Mouse (Mus musculus) intestine, embryonic 15.5 days (tissue): ENCODE measurements at regions not wholly inside any gene's neighbourhood (a gene's known extent, or its start where the extent isn't known, plus 50 kb on each side); places are given as distances from the start of the nearest gene placed in this dataset.

Experiments used
- ATAC-seq: fragments of 200-750 bp; cut with Nextera tagmentation; 2 replicates; pipeline ENCODE4 v1.8.0; 2017; ENCODE audit warnings: moderate TSS enrichment, moderate library complexity
- H3K27ac ChIP-seq: fragments of 300-500 bp; sonication (generic); 2 replicates; pipeline ENCODE4 v1.5.1; 2015; ENCODE audit warnings: mild to moderate bottlenecking, inconsistent platforms
- H3K27me3 ChIP-seq: fragments of 300-500 bp; sonication (generic); replicated peaks from 2 replicates; pipeline ENCODE4 v1.6.1; 2015; ENCODE audit warnings: inconsistent platforms
- H3K36me3 ChIP-seq: fragments of 300-500 bp; sonication (generic); 2 replicates; pipeline ENCODE4 v1.6.1; 2015; ENCODE audit warnings: inconsistent platforms
- H3K4me1 ChIP-seq: fragments of 300-500 bp; sonication (generic); replicated peaks from 2 replicates; pipeline ENCODE4 v1.6.1; 2015; ENCODE audit warnings: inconsistent platforms
- H3K4me2 ChIP-seq: fragments of 300-500 bp; sonication (generic); replicated peaks from 2 replicates; pipeline ENCODE4 v1.6.1; 2015; ENCODE audit warnings: mild to moderate bottlenecking, inconsistent platforms
- H3K4me3 ChIP-seq: fragments of 300-500 bp; sonication (generic); replicated peaks from 2 replicates; pipeline ENCODE4 v1.5.1; 2015; ENCODE audit warnings: inconsistent platforms
- H3K9ac ChIP-seq: fragments of 300-500 bp; sonication (generic); 2 replicates; pipeline ENCODE4 v1.6.1; 2015; ENCODE audit warnings: inconsistent platforms
- H3K9me3 ChIP-seq: fragments of 300-500 bp; sonication (generic); 2 replicates; pipeline ENCODE4 v1.6.1; 2016; ENCODE audit warnings: inconsistent platforms
- WGBS: fragments of 180-500 bp; shearing (Covaris S2); methylation state at CpG from one replicate; pipeline ENCODE4 v1.1.7; 2015; 5-methylcytosine and 5-hydroxymethylcytosine counted together

GRCm38 (mm10) chr2:128436378-128436777, 154.6 kb upstream of the Spdye4c start:
- Histone ChIP-seq H3K4me3 (no peak overlapping the region), H3K27me3 (no peaks in the 10 kb centered on the region), H3K4me2 (no peak overlapping the region), H3K27ac (no peak overlapping the region), H3K36me3 (no peaks in the 10 kb centered on the region), H3K9ac (no peak overlapping the region), H3K4me1 (peaks cover 3% of the 10 kb centered on the region; the same call in 1 of the 2 replicates), H3K9me3 (no peaks in the 10 kb centered on the region)
- 99% methylated on average over 3 of the region's 3 CpGs for WGBS
- ATAC-seq = no peak

DNA sequence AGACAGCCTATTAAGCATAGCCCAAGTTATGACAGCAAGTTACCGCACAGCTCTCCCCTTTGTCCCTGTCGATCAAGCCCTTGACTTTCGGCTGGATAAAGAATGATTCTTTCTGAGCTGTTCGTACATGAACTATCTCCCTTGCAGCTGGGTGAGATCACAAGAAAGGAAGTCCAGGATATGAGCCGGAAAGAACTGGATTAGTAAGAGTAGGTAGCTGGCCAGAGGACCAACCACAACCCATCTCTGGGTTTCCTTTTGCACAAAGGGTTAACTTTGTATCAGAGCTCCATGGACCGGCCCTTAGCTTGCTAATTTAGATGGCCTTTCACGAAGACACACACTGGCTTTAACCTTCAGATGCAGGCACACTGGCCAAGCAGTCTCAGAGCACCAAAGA, 153.3 kb upstream of the Spdye4c start:
- ATAC-seq = no peak

GRCm38 (mm10) chr2:128438161-128438822, 152.7 kb upstream of the Spdye4c start:
- Histone ChIP-seq H3K27ac (no peak overlapping the region), H3K4me2 (no peak overlapping the region), H3K4me1 (no peaks in the 10 kb centered on the region), H3K9ac (no peak overlapping the region), H3K36me3 (no peaks in the 10 kb centered on the region), H3K4me3 (no peak overlapping the region), H3K9me3 (no peaks in the 10 kb centered on the region), H3K27me3 (no peaks in the 10 kb centered on the region)
- 46% methylated on average over 12 of the region's 12 CpGs for WGBS
- ATAC-seq = no peak

More for the DNA sequence above, 153.3 kb upstream of the Spdye4c start:
- Histone ChIP-seq H3K4me2 (no peak overlapping the region), H3K27ac (no peak overlapping the region), H3K4me3 (no peak overlapping the region), H3K9me3 (no peaks in the 10 kb centered on the region), H3K36me3 (no peaks in the 10 kb centered on the region), H3K9ac (no peak overlapping the region), H3K4me1 (no peaks in the 10 kb centered on the region), H3K27me3 (no peaks in the 10 kb centered on the region)
- WGBS = 50% methylated on average over 7 of the region's 7 CpGs

DNA sequence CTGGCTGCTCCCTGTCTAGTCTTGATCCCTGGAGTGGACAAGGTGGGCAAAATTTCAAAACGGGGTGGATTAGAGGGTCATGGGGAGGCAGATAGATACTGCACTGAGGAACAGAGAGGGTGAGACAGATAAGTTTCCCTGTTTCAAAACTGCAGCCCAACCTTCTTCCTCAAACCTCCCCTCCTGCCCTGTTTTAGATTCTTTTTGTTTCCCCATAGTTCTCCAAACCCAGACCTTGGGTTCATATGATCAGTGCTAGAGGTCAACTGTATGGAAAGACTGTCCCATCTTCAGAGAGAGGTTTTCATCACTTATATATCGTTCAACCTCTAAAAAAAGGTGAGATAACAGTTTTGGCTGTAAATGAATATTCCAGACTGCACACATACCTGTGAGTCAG, 152.1 kb upstream of the Spdye4c start:
- no peaks in the 10 kb centered on the region for H3K27me3 ChIP-seq
- 71% methylated on average over 2 of the region's 2 CpGs for WGBS
- no peak overlapping the region for H3K4me3 ChIP-seq

DNA sequence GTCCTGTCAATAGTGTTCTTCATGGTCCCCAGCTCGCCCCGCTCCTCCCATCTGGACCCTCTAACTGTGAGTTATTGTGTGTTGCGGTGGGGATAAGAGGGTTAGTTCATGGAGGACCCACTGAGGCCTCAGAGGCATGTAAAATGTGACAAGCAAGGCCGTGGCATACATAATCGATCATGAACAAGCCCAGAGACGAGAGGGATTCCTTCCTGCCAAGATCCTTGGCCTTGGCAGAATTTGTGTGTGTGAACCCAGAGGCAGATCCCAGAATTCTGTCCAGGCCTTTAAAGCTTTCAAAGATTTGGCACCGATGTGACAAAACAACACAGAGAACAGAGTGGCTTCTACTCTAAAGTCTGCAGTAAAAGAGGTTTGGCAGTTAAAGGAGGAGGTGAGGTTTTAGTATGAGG, 146.4 kb upstream of the Spdye4c start:
- no peak for ATAC-seq
- WGBS = 78% methylated on average over 7 of the region's 7 CpGs
- Histone ChIP-seq H3K4me3 (no peak overlapping the region), H3K36me3 (no peaks in the 10 kb centered on the region), H3K9ac (no peak overlapping the region), H3K4me1 (no peaks in the 10 kb centered on the region), H3K27me3 (no peaks in the 10 kb centered on the region), H3K27ac (no peak overlapping the region), H3K9me3 (no peaks in the 10 kb centered on the region), H3K4me2 (no peak overlapping the region)

More for the DNA sequence above, 152.1 kb upstream of the Spdye4c start:
- Histone ChIP-seq H3K27ac (no peak overlapping the region), H3K9me3 (no peaks in the 10 kb centered on the region), H3K4me2 (no peak overlapping the region), H3K4me1 (no peaks in the 10 kb centered on the region), H3K9ac (no peak overlapping the region), H3K36me3 (no peaks in the 10 kb centered on the region)
- no peak for ATAC-seq

- Histone ChIP-seq H3K4me1 (no peaks in the 10 kb centered on the region), H3K27ac (no peak overlapping the region), H3K4me2 (no peak overlapping the region), H3K9me3 (no peaks in the 10 kb centered on the region), H3K27me3 (no peaks in the 10 kb centered on the region), H3K4me3 (no peak overlapping the region), H3K36me3 (no peaks in the 10 kb centered on the region), H3K9ac (no peak overlapping the region)
- WGBS = 94% methylated on average over 5 of the region's 5 CpGs
- ATAC-seq = no peak
Measured at GRCm38 (mm10) chr2:128445443-128445842, 145.6 kb upstream of the Spdye4c start.

- Histone ChIP-seq H3K4me3 (no peak overlapping the region), H3K27ac (no peak overlapping the region), H3K9ac (no peak overlapping the region), H3K27me3 (no peaks in the 10 kb centered on the region), H3K9me3 (no peaks in the 10 kb centered on the region), H3K4me2 (no peak overlapping the region), H3K4me1 (no peaks in the 10 kb centered on the region), H3K36me3 (no peaks in the 10 kb centered on the region)
- WGBS = 81% methylated on average over 3 of the region's 3 CpGs
- ATAC-seq = no peak
Measured at GRCm38 (mm10) chr2:128449294-128449693, 141.7 kb upstream of the Spdye4c start.

DNA sequence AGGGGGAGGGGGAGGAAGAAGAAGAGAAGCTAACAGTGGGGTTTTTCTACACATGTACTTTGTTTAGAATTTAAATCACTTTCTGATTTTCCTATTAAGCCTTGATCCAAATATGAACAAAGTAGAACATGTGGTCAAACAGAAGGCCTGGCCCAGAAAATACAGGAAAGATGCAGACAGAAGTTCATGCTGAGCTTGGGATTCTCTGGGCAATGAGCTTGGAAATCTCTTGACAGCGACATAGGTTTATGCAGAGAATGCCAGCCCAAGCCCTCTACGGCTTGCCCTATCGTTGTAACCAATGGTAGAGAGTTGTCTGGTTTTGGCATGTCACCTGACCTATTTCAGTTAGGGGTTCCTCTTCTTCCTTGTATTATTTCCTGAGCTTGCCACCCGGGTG, 141.0 kb upstream of the Spdye4c start:
- Histone ChIP-seq H3K4me3 (no peak overlapping the region), H3K4me2 (no peak overlapping the region), H3K9ac (no peak overlapping the region), H3K4me1 (no peaks in the 10 kb centered on the region), H3K36me3 (no peaks in the 10 kb centered on the region), H3K27ac (no peak overlapping the region), H3K27me3 (no peaks in the 10 kb centered on the region), H3K9me3 (no peaks in the 10 kb centered on the region)
- WGBS = 94% methylated on average over 4 of the region's 4 CpGs
- no peak for ATAC-seq

DNA sequence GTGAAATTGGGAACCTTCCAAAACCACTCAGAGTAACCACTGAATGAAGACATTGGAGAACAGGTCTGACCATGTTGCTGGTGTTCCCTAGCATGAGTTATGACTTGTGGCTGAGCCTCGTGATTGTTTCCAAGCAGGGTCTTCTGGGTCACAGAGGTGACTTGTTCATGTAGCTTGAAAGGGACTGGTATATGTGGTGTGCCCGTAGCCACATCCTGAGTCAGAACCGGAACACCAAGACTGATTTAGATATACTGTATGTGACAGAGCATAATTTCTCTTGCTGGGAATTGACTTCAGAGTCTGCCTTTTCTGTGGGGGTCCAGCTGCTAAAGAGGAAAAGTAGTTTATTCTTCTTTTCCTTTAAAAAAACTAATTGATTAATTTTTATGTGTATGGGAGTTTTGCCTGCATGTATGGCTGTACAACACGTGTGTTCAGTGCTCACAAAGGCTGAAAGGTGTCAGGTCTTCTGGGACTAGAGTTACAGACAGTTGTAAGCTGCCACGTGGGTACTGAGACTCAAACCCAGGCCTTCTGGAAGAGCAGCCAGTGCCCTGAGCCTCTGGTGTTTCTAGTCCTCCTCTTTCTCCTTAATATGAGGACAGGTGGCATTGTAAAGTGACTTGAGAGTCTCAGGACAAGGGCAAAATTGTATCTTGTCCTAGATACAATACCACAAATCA, 139.3 kb upstream of the Spdye4c start:
- WGBS = 67% methylated on average over 5 of the region's 5 CpGs
- H3K4me3 ChIP-seq = no peak overlapping the region
- H3K9me3 ChIP-seq = no peaks in the 10 kb centered on the region
- H3K4me1 ChIP-seq = no peaks in the 10 kb centered on the region
- H3K27me3 ChIP-seq = no peaks in the 10 kb centered on the region
- no peaks in the 10 kb centered on the region for H3K36me3 ChIP-seq
- ATAC-seq = no peak
- H3K4me2 ChIP-seq = no peak overlapping the region
- no peak overlapping the region for H3K27ac ChIP-seq
- H3K9ac ChIP-seq = no peak overlapping the region

DNA sequence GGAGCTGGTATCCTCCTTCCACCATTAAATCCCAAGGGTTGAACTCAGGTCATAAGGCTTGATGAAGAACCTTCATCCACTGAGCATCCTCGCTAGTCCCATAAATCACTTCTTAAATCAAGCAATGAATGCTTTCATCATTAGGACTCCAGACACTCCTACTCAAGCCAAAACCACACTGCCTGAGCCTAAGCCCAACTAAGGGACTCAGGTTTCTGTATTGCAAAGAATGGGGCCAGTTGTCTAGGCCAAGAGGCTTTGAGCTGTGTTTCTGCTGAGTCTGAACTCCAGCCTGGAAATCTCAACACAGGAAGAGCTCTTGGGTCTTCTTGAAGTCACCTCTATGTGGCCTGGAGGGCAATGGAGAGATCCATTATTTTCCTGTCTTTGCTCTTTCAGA, 138.4 kb upstream of the Spdye4c start:
- Histone ChIP-seq H3K4me1 (no peaks in the 10 kb centered on the region), H3K4me2 (no peak overlapping the region), H3K9ac (no peak overlapping the region), H3K27me3 (no peaks in the 10 kb centered on the region), H3K9me3 (no peaks in the 10 kb centered on the region), H3K36me3 (no peaks in the 10 kb centered on the region), H3K4me3 (no peak overlapping the region), H3K27ac (no peak overlapping the region)
- WGBS = 83% methylated on average over 1 of the region's 1 CpGs
- ATAC-seq = no peak

DNA sequence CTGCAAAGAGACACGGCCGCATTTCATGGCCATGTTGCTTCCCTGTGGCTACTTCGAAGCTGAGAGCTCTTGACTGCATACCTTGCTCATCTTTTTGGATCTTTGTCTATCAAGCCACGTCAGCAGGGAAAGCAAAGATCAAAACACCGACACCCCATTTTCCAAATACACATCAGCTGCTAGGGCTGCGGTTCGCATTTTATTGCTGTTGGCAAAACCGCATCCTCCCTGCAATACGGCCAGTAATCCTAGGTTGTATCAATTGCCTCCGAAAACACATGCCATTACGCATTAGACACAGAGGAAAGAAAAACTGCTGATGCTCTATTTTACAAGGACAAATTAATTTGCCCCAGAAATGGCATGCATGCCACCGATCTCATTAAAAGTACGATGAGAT, 136.5 kb upstream of the Spdye4c start:
- WGBS = 85% methylated on average over 13 of the region's 13 CpGs
- no peak overlapping the region for H3K27ac ChIP-seq
- no peak overlapping the region for H3K4me2 ChIP-seq
- H3K4me1 ChIP-seq = no peaks in the 10 kb centered on the region
- no peaks in the 10 kb centered on the region for H3K27me3 ChIP-seq
- H3K9ac ChIP-seq = no peak overlapping the region
- H3K4me3 ChIP-seq = no peak overlapping the region
- no peak for ATAC-seq
- H3K36me3 ChIP-seq = no peaks in the 10 kb centered on the region
- no peaks in the 10 kb centered on the region for H3K9me3 ChIP-seq

GRCm38 (mm10) chr2:128457591-128458209, 133.3 kb upstream of the Spdye4c start:
- no peak for ATAC-seq
- no peak overlapping the region for H3K4me3 ChIP-seq
- H3K36me3 ChIP-seq = no peaks in the 10 kb centered on the region
- no peaks in the 10 kb centered on the region for H3K27me3 ChIP-seq
- no peak overlapping the region for H3K4me2 ChIP-seq
- H3K4me1 ChIP-seq = no peaks in the 10 kb centered on the region
- no peak overlapping the region for H3K9ac ChIP-seq
- no peaks in the 10 kb centered on the region for H3K9me3 ChIP-seq
- 77% methylated on average over 6 of the region's 6 CpGs for WGBS
- no peak overlapping the region for H3K27ac ChIP-seq
